Mouse (Mus musculus): ENCODE measurements at regions not wholly inside any gene's neighbourhood (a gene's known extent, or its start where the extent isn't known, plus 50 kb on each side); places are given as distances from the start of the nearest gene placed in this dataset.

DNA sequence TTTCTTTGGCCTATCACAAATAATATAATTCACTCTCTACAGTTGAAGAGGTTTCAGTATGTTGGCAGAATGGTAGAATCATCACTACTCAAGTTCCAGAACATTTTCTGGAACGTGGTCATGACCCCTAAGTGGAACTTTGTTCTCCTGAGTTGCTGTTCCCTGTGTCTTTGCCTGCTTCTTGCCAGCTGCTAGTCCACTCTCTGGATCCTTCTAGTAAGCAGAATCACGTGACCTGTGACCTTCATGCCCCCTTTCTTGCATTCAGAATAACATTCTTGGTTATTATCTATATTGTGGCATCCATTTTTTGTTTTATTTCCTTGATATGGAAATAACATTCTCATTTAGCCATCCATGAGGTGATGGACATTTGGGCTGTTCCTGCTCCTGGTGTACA is 291.5 kb upstream of the Sall1 start:
- TF ChIP-seq POLR2A (IDR thresholded peaks at IDR 0.05; ENCODE audit: borderline replicate concordance, extremely low read depth, low read depth, low read length) (no peak), CTCF (IDR thresholded peaks at IDR 0.05; ENCODE audit: insufficient read depth, low read length) (no peak)

Measured in lung, adult 2 months (tissue).